Mouse (Mus musculus) heart, embryonic 12.5 days (tissue): ENCODE results near the gene Tax1bp1. TPM values are rescaled to one million over a fixed set of nuclear protein-coding genes. Genes with fewer than 3 reads are reported as not detected.

Source experiments
- ATAC-seq: fragments of 200-750 bp; cut with Nextera tagmentation; 2 replicates; pipeline ENCODE4 v1.8.0; 2017; ENCODE audit warnings: moderate TSS enrichment, moderate library complexity; ENCODE audit not compliant: insufficient number of reproducible peaks, low FRiP score
- H3K27ac ChIP-seq: fragments of 300-500 bp; sonication (generic); 2 replicates; pipeline ENCODE4 v1.5.1; 2016; ENCODE audit warnings: mild to moderate bottlenecking, moderate library complexity; ENCODE audit not compliant: poor library complexity, severe bottlenecking
- H3K27me3 ChIP-seq: fragments of 300-500 bp; sonication (generic); replicated peaks from 2 replicates; pipeline ENCODE4 v1.6.1; 2016; ENCODE audit warnings: mild to moderate bottlenecking, moderate library complexity
- H3K36me3 ChIP-seq: fragments of 300-500 bp; sonication (generic); 2 replicates; pipeline ENCODE4 v1.6.1; 2016; ENCODE audit warnings: mild to moderate bottlenecking, moderate library complexity
- H3K4me1 ChIP-seq: fragments of 300-500 bp; sonication (generic); replicated peaks from 2 replicates; pipeline ENCODE4 v1.6.1; 2016; ENCODE audit warnings: mild to moderate bottlenecking
- H3K4me2 ChIP-seq: fragments of 300-500 bp; sonication (generic); 2 replicates; pipeline ENCODE4 v1.6.1; 2016; ENCODE audit warnings: mild to moderate bottlenecking, moderate library complexity
- H3K4me3 ChIP-seq: fragments of 300-500 bp; sonication (generic); 2 replicates; pipeline ENCODE4 v1.5.1; 2016; ENCODE audit warnings: mild to moderate bottlenecking
- H3K9ac ChIP-seq: fragments of 300-500 bp; sonication (generic); 2 replicates; pipeline ENCODE4 v1.6.1; 2016; ENCODE audit warnings: mild to moderate bottlenecking, moderate library complexity
- H3K9me3 ChIP-seq: fragments of 300-500 bp; sonication (generic); replicated peaks from 2 replicates; pipeline ENCODE4 v1.6.1; 2016; ENCODE audit warnings: mild to moderate bottlenecking, moderate library complexity
- WGBS: fragments of 180-500 bp; shearing (Covaris S2); methylation state at CpG from one replicate; pipeline ENCODE4 v1.1.7; 2016; 5-methylcytosine and 5-hydroxymethylcytosine counted together
- polyA plus RNA-seq: library from polyadenylated mRNA; unstranded; fragments of >200 nt; fragmentation: Nextera tagmentation; extraction: Ambion mirVana; gene quantifications from 2 replicates; pipeline ENCODE4 v1.2.1, GENCODE M21; 2016

Tax1bp1 gene
- polyA plus RNA-seq, 1 experiment from 2014 or later = 102 TPM

GRCm38 (mm10) chr6:52681847-52682485, 31.6 kb upstream of the Tax1bp1 start:
- Histone ChIP-seq H3K27ac (no peak overlapping the region), H3K9me3 (no peaks in the 10 kb centered on the region), H3K4me1 (no peaks in the 10 kb centered on the region), H3K4me3 (no peak overlapping the region), H3K36me3 (no peaks in the 10 kb centered on the region), H3K9ac (no peak overlapping the region), H3K4me2 (no peak overlapping the region), H3K27me3 (no peaks in the 10 kb centered on the region)
- ATAC-seq = no peak
- 64% methylated on average over 6 of the region's 6 CpGs for WGBS

GRCm38 (mm10) chr6:52682607-52683006, 30.9 kb upstream of the Tax1bp1 start:
- no peaks in the 10 kb centered on the region for H3K36me3 ChIP-seq
- H3K4me2 ChIP-seq = no peak overlapping the region
- H3K27me3 ChIP-seq = no peaks in the 10 kb centered on the region
- no peaks in the 10 kb centered on the region for H3K9me3 ChIP-seq
- 84% methylated on average over 3 of the region's 3 CpGs for WGBS
- H3K9ac ChIP-seq = no peak overlapping the region
- no peaks in the 10 kb centered on the region for H3K4me1 ChIP-seq
- H3K4me3 ChIP-seq = no peak overlapping the region
- ATAC-seq = no peak
- H3K27ac ChIP-seq = no peak overlapping the region

- Histone ChIP-seq H3K9me3 (no peaks in the 10 kb centered on the region), H3K27ac (no peak overlapping the region), H3K9ac (no peak overlapping the region), H3K4me3 (no peak overlapping the region), H3K4me2 (no peak overlapping the region), H3K4me1 (no peaks in the 10 kb centered on the region), H3K36me3 (no peaks in the 10 kb centered on the region), H3K27me3 (no peaks in the 10 kb centered on the region)
- WGBS = 80% methylated on average over 5 of the region's 5 CpGs
- no peak for ATAC-seq
These were observed 26.5 kb upstream of the Tax1bp1 start for GRCm38 (mm10) chr6:52686901-52687500.

- Histone ChIP-seq H3K4me3 (no peak overlapping the region), H3K9ac (no peak overlapping the region), H3K27me3 (no peaks in the 10 kb centered on the region), H3K4me1 (peaks cover 4% of the 10 kb centered on the region; the same call in 1 of the 2 replicates), H3K36me3 (no peaks in the 10 kb centered on the region), H3K27ac (no peak overlapping the region), H3K4me2 (no peak overlapping the region), H3K9me3 (no peaks in the 10 kb centered on the region)
- ATAC-seq = no peak
- 75% methylated on average over 3 of the region's 3 CpGs for WGBS
These were observed 23.2 kb upstream of the Tax1bp1 start for GRCm38 (mm10) chr6:52690365-52690764.

- no peak overlapping the region for H3K9ac ChIP-seq
- H3K27me3 ChIP-seq = no peaks in the 10 kb centered on the region
- no peak overlapping the region for H3K27ac ChIP-seq
- H3K36me3 ChIP-seq = no peaks in the 10 kb centered on the region
- no peaks in the 10 kb centered on the region for H3K9me3 ChIP-seq
- peaks cover 4% of the 10 kb centered on the region; the same call in 1 of the 2 replicates for H3K4me1 ChIP-seq
- H3K4me3 ChIP-seq = no peak overlapping the region
- ATAC-seq = no peak
- H3K4me2 ChIP-seq = no peak overlapping the region
- 61% methylated on average over 4 of the region's 5 CpGs for WGBS
These were observed 21.7 kb upstream of the Tax1bp1 start for GRCm38 (mm10) chr6:52691800-52692199.

- no peak overlapping the region for H3K27ac ChIP-seq
- H3K9ac ChIP-seq = no peak overlapping the region
- no peaks in the 10 kb centered on the region for H3K27me3 ChIP-seq
- WGBS = 36% methylated on average over 6 of the region's 6 CpGs
- H3K4me3 ChIP-seq = no peak overlapping the region
- H3K9me3 ChIP-seq = no peaks in the 10 kb centered on the region
- H3K4me2 ChIP-seq = no peak overlapping the region
- peaks cover 4% of the 10 kb centered on the region; the same call in 1 of the 2 replicates for H3K4me1 ChIP-seq
- ATAC-seq = no peak
- H3K36me3 ChIP-seq = no peaks in the 10 kb centered on the region
These were observed 21.0 kb upstream of the Tax1bp1 start for GRCm38 (mm10) chr6:52692451-52693063.

- Histone ChIP-seq H3K4me3 (no peak overlapping the region), H3K27me3 (no peaks in the 10 kb centered on the region), H3K4me2 (no peak overlapping the region), H3K4me1 (peaks cover under 1% of the 10 kb centered on the region; the same call in 1 of the 2 replicates), H3K9ac (no peak overlapping the region), H3K9me3 (no peaks in the 10 kb centered on the region), H3K27ac (no peak overlapping the region), H3K36me3 (no peaks in the 10 kb centered on the region)
- 40% methylated on average over 4 of the region's 4 CpGs for WGBS
- ATAC-seq = no peak
These were observed 15.5 kb upstream of the Tax1bp1 start for GRCm38 (mm10) chr6:52697964-52698535.

- Histone ChIP-seq H3K4me2 (no peak overlapping the region), H3K9me3 (no peaks in the 10 kb centered on the region), H3K9ac (no peak overlapping the region), H3K4me3 (no peak overlapping the region), H3K27ac (no peak overlapping the region), H3K36me3 (no peaks in the 10 kb centered on the region), H3K4me1 (no peaks in the 10 kb centered on the region; the same call in 1 of the 2 replicates), H3K27me3 (no peaks in the 10 kb centered on the region)
- ATAC-seq = no peak
- 82% methylated on average over 1 of the region's 1 CpGs for WGBS
These were observed 14.5 kb upstream of the Tax1bp1 start for GRCm38 (mm10) chr6:52699050-52699449.

- H3K4me2 ChIP-seq = no peak overlapping the region
- no peak for ATAC-seq
- no peak overlapping the region for H3K27ac ChIP-seq
- no peak overlapping the region for H3K4me3 ChIP-seq
- no peaks in the 10 kb centered on the region for H3K27me3 ChIP-seq
- 92% methylated on average over 4 of the region's 4 CpGs for WGBS
- no peak overlapping the region for H3K9ac ChIP-seq
- no peaks in the 10 kb centered on the region for H3K9me3 ChIP-seq
- H3K36me3 ChIP-seq = no peaks in the 10 kb centered on the region
- no peaks in the 10 kb centered on the region; the same call in 1 of the 2 replicates for H3K4me1 ChIP-seq
These were observed 13.6 kb upstream of the Tax1bp1 start for GRCm38 (mm10) chr6:52699899-52700298.

GRCm38 (mm10) chr6:52703263-52703662, 10.3 kb upstream of the Tax1bp1 start:
- no peak overlapping the region for H3K4me2 ChIP-seq
- H3K27me3 ChIP-seq = no peaks in the 10 kb centered on the region
- H3K9ac ChIP-seq = no peak overlapping the region
- H3K4me1 ChIP-seq = no peaks in the 10 kb centered on the region
- H3K36me3 ChIP-seq = no peaks in the 10 kb centered on the region
- H3K4me3 ChIP-seq = no peak overlapping the region
- 76% methylated on average over 2 of the region's 2 CpGs for WGBS
- H3K9me3 ChIP-seq = no peaks in the 10 kb centered on the region
- ATAC-seq = no peak
- H3K27ac ChIP-seq = no peak overlapping the region

- Histone ChIP-seq H3K4me3 (no peak overlapping the region), H3K27me3 (no peaks in the 10 kb centered on the region), H3K9me3 (no peaks in the 10 kb centered on the region), H3K4me2 (no peak overlapping the region), H3K4me1 (no peaks in the 10 kb centered on the region), H3K36me3 (no peaks in the 10 kb centered on the region), H3K27ac (no peak overlapping the region), H3K9ac (no peak overlapping the region)
- no peak for ATAC-seq
These were observed 8.2 kb upstream of the Tax1bp1 start for GRCm38 (mm10) chr6:52705280-52705679.
